Mouse (Mus musculus) stomach, embryonic 14.5 days (tissue): ENCODE measurements around the gene Arhgef1. TPM values are rescaled to one million over a fixed set of nuclear protein-coding genes. Genes with fewer than 3 reads are reported as not detected.

Experiments used
- ATAC-seq: fragments of 200-750 bp; cut with Nextera tagmentation; 2 replicates; pipeline ENCODE4 v1.8.0; 2017; ENCODE audit warnings: low read depth, moderate TSS enrichment; ENCODE audit not compliant: insufficient number of reproducible peaks, insufficient read depth, low FRiP score
- H3K27ac ChIP-seq: fragments of 300-500 bp; sonication (generic); 2 replicates; pipeline ENCODE4 v1.5.1; 2014; ENCODE audit warnings: mild to moderate bottlenecking, low read length, moderate library complexity, mixed read lengths
- H3K27me3 ChIP-seq: fragments of 300-500 bp; sonication (generic); 2 replicates; pipeline ENCODE4 v1.6.1; 2014; ENCODE audit warnings: low read length, control low read depth, mixed read lengths; ENCODE audit not compliant: control insufficient read depth, insufficient read depth
- H3K36me3 ChIP-seq: fragments of 300-500 bp; sonication (generic); 2 replicates; pipeline ENCODE4 v1.6.1; 2014; ENCODE audit warnings: mild to moderate bottlenecking, control low read depth, low read length, moderate library complexity, mixed read lengths; ENCODE audit not compliant: control insufficient read depth, insufficient read depth
- H3K4me1 ChIP-seq: fragments of 300-500 bp; sonication (generic); 2 replicates; pipeline ENCODE4 v1.6.1; 2014; ENCODE audit warnings: low read length, control low read depth, mixed read lengths; ENCODE audit not compliant: control insufficient read depth, insufficient read depth
- H3K4me2 ChIP-seq: fragments of 300-500 bp; sonication (generic); replicated peaks from 2 replicates; pipeline ENCODE4 v1.6.1; 2014; ENCODE audit warnings: low read depth, low read length, control low read depth
- H3K4me3 ChIP-seq: fragments of 300-500 bp; sonication (generic); 2 replicates; pipeline ENCODE4 v1.5.1; 2014; ENCODE audit warnings: low read depth, low read length, control low read depth
- H3K9ac ChIP-seq: fragments of 300-500 bp; sonication (generic); replicated peaks from 2 replicates; pipeline ENCODE4 v1.6.1; 2014; ENCODE audit warnings: low read depth, mild to moderate bottlenecking, control low read depth, low read length, moderate library complexity, mixed read lengths
- H3K9me3 ChIP-seq: fragments of 300-500 bp; sonication (generic); 2 replicates; pipeline ENCODE4 v1.6.1; 2016; ENCODE audit warnings: low read depth, low read length, control low read depth; ENCODE audit not compliant: control insufficient read depth
- WGBS: fragments of 180-500 bp; shearing (Covaris S2); extraction: QIAGEN DNeasy Blood & Tissue Kit; methylation state at CpG from one replicate; pipeline ENCODE4 v1.1.7; 2014; 5-methylcytosine and 5-hydroxymethylcytosine counted together
- polyA plus RNA-seq: library from polyadenylated mRNA; unstranded; fragments of >200 nt; fragmentation: Nextera tagmentation; extraction: Ambion mirVana; gene quantifications from 2 replicates; pipeline ENCODE4 v1.2.1, GENCODE M21; 2014

Gene Arhgef1
- 88.8 and 89.9 TPM in 2 replicates for polyA plus RNA-seq

DNA sequence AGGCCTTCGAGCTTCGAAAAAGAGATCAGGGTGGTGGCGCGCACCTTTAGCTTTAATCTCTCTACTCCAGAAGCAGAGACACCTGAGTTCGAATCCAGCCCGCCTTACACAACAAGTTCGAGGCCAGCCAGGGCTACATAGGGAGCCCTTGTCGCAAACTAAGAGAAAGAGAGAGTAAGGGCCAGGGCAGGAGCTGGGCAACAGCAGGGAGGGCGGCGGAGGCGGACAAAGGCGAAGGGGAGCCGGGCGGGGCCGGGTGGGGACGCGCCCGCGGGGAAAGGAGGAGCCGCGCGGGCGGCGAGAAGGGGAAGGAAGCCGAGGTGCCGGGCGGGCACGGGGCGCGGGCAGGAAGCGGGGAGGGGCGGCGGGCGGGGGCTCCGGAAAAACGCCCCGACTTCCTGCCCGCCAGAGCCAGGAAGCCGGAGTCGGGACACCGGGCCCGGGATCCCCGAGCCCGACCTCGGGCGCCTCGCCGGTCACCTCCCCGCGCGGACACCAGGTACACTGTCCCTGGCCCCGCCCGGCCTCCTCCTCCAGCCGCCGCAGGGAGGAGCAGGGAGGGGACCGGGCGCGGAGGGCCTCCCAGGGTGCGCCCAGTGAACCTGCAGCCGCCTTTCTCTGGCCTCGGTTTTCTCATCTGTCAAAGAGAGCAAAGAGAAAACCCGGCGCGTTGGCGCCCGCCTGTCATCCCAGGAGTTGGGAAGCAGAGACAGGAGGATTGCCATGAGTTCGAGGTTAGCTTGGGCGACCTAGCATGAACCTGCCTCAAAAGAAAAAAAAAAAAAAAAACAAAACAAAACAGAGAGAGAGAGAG lies at the start of gene Arhgef1:
TSS of gene Arhgef1 (plus strand) at position 283 of the 814 bp plus-strand sequence.
- no peaks in the 10 kb centered on the region for H3K9me3 ChIP-seq
- H3K27ac ChIP-seq: peak within 1 kb of the TSS; percentile 86
- WGBS: 6% methylated on average over 44 of the region's 68 CpGs
- peak within 1 kb of the TSS; percentile 70 for H3K4me3 ChIP-seq
- ATAC-seq: peak; percentile 11; the same call in 1 of the 2 replicates
- H3K27me3 ChIP-seq: no peaks in the 10 kb centered on the region
- H3K4me1 ChIP-seq: peaks cover 24% of the 10 kb centered on the region
- H3K9ac ChIP-seq: peak within 1 kb of the TSS; percentile 72
- H3K36me3 ChIP-seq: peaks cover 2% of the 10 kb centered on the region; the same call in 1 of the 2 replicates
- H3K4me2 ChIP-seq: peak within 1 kb of the TSS; percentile 71

GRCm38 (mm10) chr7:24853233-24853563 lies 49.5 kb upstream of the Arhgef1 start:
- H3K27me3 ChIP-seq: no peaks in the 10 kb centered on the region
- H3K9me3 ChIP-seq: no peaks in the 10 kb centered on the region
- no peak overlapping the region for H3K27ac ChIP-seq
- no peak overlapping the region for H3K4me3 ChIP-seq
- H3K4me2 ChIP-seq: no peak overlapping the region
- H3K9ac ChIP-seq: no peak overlapping the region
- no peak for ATAC-seq
- no peaks in the 10 kb centered on the region for H3K36me3 ChIP-seq
- no peaks in the 10 kb centered on the region for H3K4me1 ChIP-seq

DNA sequence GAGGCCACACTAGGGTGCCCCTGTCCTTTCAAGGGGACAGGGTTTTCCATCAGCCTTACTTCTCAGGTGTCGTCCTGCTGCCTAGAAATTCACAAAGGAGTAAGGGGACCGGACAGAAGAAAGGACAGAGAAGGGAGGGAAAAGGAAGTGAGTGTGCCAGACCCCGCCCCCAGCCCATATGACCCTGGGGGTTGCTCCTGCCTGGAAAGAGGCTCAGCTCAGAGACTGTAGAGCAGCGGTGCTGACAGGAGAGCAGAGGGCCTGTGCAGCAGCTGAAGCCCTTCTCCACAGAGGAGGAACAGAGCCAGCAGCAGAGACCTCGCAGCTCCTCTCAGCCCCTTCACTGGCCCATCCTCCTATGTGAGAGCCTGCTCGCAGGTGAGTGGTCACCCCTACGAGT lies 49.0 kb upstream of the Arhgef1 start:
- H3K27ac ChIP-seq: no peak overlapping the region
- H3K36me3 ChIP-seq: no peaks in the 10 kb centered on the region
- no peaks in the 10 kb centered on the region for H3K9me3 ChIP-seq
- H3K27me3 ChIP-seq: no peaks in the 10 kb centered on the region
- no peak overlapping the region for H3K4me2 ChIP-seq
- H3K9ac ChIP-seq: no peak overlapping the region
- no peaks in the 10 kb centered on the region for H3K4me1 ChIP-seq
- 29% methylated on average over 7 of the region's 7 CpGs for WGBS
- no peak for ATAC-seq
- no peak overlapping the region for H3K4me3 ChIP-seq

DNA sequence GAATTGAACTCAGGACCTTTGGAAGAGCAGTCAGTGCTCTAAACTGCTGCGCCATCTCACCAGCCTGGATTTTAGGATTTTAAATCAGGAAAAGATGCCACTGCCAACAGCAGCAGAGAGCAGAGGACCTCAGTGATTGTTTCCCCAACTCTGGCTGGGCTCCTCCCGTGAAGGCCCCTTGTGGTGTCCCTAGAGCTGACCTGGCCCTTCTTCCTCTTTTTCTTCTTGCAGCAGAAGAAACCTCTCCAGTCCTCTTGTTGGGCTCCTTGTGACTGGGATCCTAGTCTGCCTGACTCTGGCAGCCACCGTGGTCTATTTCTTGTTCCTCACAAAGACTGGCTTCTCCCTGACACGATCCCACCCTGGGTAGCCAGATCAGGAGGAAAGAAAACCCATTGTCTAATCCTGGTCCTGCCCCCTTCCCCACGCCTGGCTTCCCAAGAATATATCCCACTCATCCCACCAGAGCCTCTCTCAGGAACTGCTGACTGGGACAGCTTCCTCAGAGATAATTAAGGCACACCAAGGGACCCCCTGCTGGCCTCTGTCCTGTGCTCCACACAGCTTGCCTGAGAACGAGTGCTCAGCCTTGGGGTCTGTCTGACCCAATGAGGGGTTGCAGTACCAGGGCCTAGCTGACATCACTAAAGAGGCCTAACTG lies 46.1 kb upstream of the Arhgef1 start:
- H3K9ac ChIP-seq: no peak overlapping the region
- no peak overlapping the region for H3K4me3 ChIP-seq
- 56% methylated on average over 6 of the region's 6 CpGs for WGBS
- no peaks in the 10 kb centered on the region for H3K27me3 ChIP-seq
- no peak overlapping the region for H3K27ac ChIP-seq
- ATAC-seq: no peak
- no peaks in the 10 kb centered on the region for H3K36me3 ChIP-seq
- no peaks in the 10 kb centered on the region for H3K4me1 ChIP-seq
- no peak overlapping the region for H3K4me2 ChIP-seq
- no peaks in the 10 kb centered on the region for H3K9me3 ChIP-seq

GRCm38 (mm10) chr7:24859234-24859633 lies 43.5 kb upstream of the Arhgef1 start:
- Histone ChIP-seq H3K9ac (no peak overlapping the region), H3K4me1 (no peaks in the 10 kb centered on the region), H3K36me3 (no peaks in the 10 kb centered on the region), H3K27me3 (no peaks in the 10 kb centered on the region), H3K9me3 (no peaks in the 10 kb centered on the region), H3K4me3 (no peak overlapping the region), H3K27ac (no peak overlapping the region), H3K4me2 (no peak overlapping the region)
- peak; percentile 77; the same call in 1 of the 2 replicates for ATAC-seq
- 75% methylated on average over 5 of the region's 5 CpGs for WGBS

DNA sequence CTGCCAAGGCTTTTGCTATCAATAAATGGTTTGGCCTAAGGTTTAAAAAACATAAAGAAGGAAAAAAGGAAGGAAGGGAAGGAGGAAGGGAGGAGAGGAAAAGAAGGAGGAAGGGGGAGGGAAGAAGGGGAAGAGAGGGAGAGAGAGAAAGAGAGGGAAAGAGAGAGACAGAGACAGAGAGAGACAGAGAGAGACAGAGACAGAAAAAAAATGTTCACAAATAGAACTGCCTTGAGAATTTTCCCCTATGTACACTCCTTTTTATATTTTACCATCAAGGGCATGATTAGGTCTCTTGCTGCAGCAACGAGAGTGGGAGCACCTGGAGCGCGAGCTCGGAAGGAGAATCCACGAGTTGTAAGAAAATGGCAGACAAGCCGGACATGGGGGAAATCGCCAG lies 40.8 kb upstream of the Arhgef1 start, which contains the start of gene Gm9844:
TSS of gene Gm9844 (plus strand) at position 301 of the 400 bp plus-strand sequence.
- H3K4me3 ChIP-seq: no peak within 1 kb of the TSS
- no peak for ATAC-seq
- H3K36me3 ChIP-seq: no peaks in the 10 kb centered on the region
- no peak within 1 kb of the TSS for H3K27ac ChIP-seq
- WGBS: 85% methylated on average over 7 of the region's 7 CpGs
- no peaks in the 10 kb centered on the region for H3K27me3 ChIP-seq
- H3K9me3 ChIP-seq: no peaks in the 10 kb centered on the region
- no peak within 1 kb of the TSS for H3K9ac ChIP-seq
- no peak within 1 kb of the TSS for H3K4me2 ChIP-seq
- no peaks in the 10 kb centered on the region for H3K4me1 ChIP-seq

- H3K9me3 ChIP-seq: no peaks in the 10 kb centered on the region
- no peak overlapping the region for H3K27ac ChIP-seq
- no peak overlapping the region for H3K9ac ChIP-seq
- 87% methylated on average over 4 of the region's 4 CpGs for WGBS
- H3K4me2 ChIP-seq: no peak overlapping the region
- H3K27me3 ChIP-seq: no peaks in the 10 kb centered on the region
- no peaks in the 10 kb centered on the region for H3K4me1 ChIP-seq
- ATAC-seq: no peak
- H3K36me3 ChIP-seq: no peaks in the 10 kb centered on the region
- H3K4me3 ChIP-seq: no peak overlapping the region
Observed at GRCm38 (mm10) chr7:24862853-24863252, 39.9 kb upstream of the Arhgef1 start.

- no peak for ATAC-seq
- H3K9ac ChIP-seq: no peak overlapping the region
- 26% methylated on average over 6 of the region's 6 CpGs for WGBS
Observed at GRCm38 (mm10) chr7:24864156-24864555, 38.6 kb upstream of the Arhgef1 start.

More at GRCm38 (mm10) chr7:24864156-24864555, 38.6 kb upstream of the Arhgef1 start:
- Histone ChIP-seq H3K9me3 (no peaks in the 10 kb centered on the region), H3K4me3 (no peak overlapping the region), H3K27me3 (no peaks in the 10 kb centered on the region), H3K4me1 (no peaks in the 10 kb centered on the region), H3K27ac (no peak overlapping the region), H3K4me2 (no peak overlapping the region), H3K36me3 (no peaks in the 10 kb centered on the region)
